Mouse (Mus musculus) cerebellum, postnatal 10 days (tissue): Measurements from ENCODE around the gene Tomm34.
A peak's percentile ranks its signal among the peaks of the same experiment; 100 is the strongest.
"Not testable (repeated sequence)": the region's sequence is repeated elsewhere in the genome, so short reads cannot be mapped to it uniquely, and the experiment has no call there.

ENCODE experiments used
- DNase-seq, 2 experiments: peaks; one replicate each; pipeline ENCODE4 v3.0.0; 2021; ENCODE audit warnings: mixed read lengths in 2 of 2

Gene Tomm34

GRCm38 (mm10) chr2:164075088-164075487 lies 4.1 kb upstream of the Tomm34 start:
- DNase-seq, result no peak

- peak; percentile 99 for DNase-seq
These were observed 3.1 kb upstream of the Tomm34 start for GRCm38 (mm10) chr2:164073918-164074578.

GRCm38 (mm10) chr2:164073120-164073519 lies 2.2 kb upstream of the Tomm34 start:
- peak in 1 of 2 experiments; percentile 15 for DNase-seq

- DNase-seq, result no peak
These were observed 1.1 kb upstream of the Tomm34 start for GRCm38 (mm10) chr2:164072109-164072508.

- not testable (repeated sequence) for DNase-seq
These were observed 460 bp upstream of the Tomm34 start for GRCm38 (mm10) chr2:164071437-164071820.

GRCm38 (mm10) chr2:164070142-164070764 lies 716 bp downstream of the Tomm34 start, which contains the start of gene Stk4:
Gene Stk4, plus strand, starts transcription at chr2:164070322.
- DNase-seq, result no peak

- no peak for DNase-seq
These were observed 11.2 kb downstream of the Tomm34 start for GRCm38 (mm10) chr2:164059634-164060235.

GRCm38 (mm10) chr2:164054671-164055070 lies 16.3 kb downstream of the Tomm34 start:
- DNase-seq, result no peak

GRCm38 (mm10) chr2:164053767-164054166 lies 17.2 kb downstream of the Tomm34 start:
- peak; percentile 59 to 73 for DNase-seq

- DNase-seq, result peak; percentile 50 to 58
These were observed 23.7 kb downstream of the Tomm34 start for GRCm38 (mm10) chr2:164047197-164047690.

GRCm38 (mm10) chr2:164041523-164041922 lies 29.4 kb downstream of the Tomm34 start:
- no peak for DNase-seq

- no peak for DNase-seq
These were observed 30.0 kb downstream of the Tomm34 start for GRCm38 (mm10) chr2:164040949-164041348.

GRCm38 (mm10) chr2:164038407-164039028 lies 32.5 kb downstream of the Tomm34 start:
- no peak for DNase-seq

- DNase-seq, result peak; percentile 52 to 59
These were observed 34.4 kb downstream of the Tomm34 start for GRCm38 (mm10) chr2:164036520-164037019.

- DNase-seq, result no peak
These were observed 38.0 kb downstream of the Tomm34 start for GRCm38 (mm10) chr2:164032973-164033372.

- DNase-seq, result no peak
These were observed 39.8 kb downstream of the Tomm34 start for GRCm38 (mm10) chr2:164031147-164031546.

GRCm38 (mm10) chr2:164025150-164025549 lies 45.8 kb downstream of the Tomm34 start, which contains the start of gene Pabpc1l:
Gene Pabpc1l, plus strand, starts transcription at chr2:164025450.
- DNase-seq, result no peak

- no peak for DNase-seq
These were observed 48.9 kb downstream of the Tomm34 start for GRCm38 (mm10) chr2:164022104-164022503.

- DNase-seq, result no peak
These were observed 51.0 kb downstream of the Tomm34 start for GRCm38 (mm10) chr2:164019943-164020342.

- DNase-seq, result no peak
These were observed 52.1 kb downstream of the Tomm34 start for GRCm38 (mm10) chr2:164018910-164019309.

GRCm38 (mm10) chr2:164015304-164015703 lies 55.7 kb downstream of the Tomm34 start:
- no peak for DNase-seq

- no peak for DNase-seq
These were observed 60.0 kb downstream of the Tomm34 start for GRCm38 (mm10) chr2:164010944-164011343.

GRCm38 (mm10) chr2:164010496-164010895 lies 60.5 kb downstream of the Tomm34 start:
- no peak for DNase-seq
